Mouse (Mus musculus): ENCODE data around the gene Ell. TPM values are rescaled to one million over a fixed set of nuclear protein-coding genes. Genes with fewer than 3 reads are reported as not detected.

Ell gene
- polyA plus RNA-seq, 1 experiment: 45.6 TPM

- H3K27me3 ChIP-seq (ENCODE audit: control insufficient read depth, insufficient read depth, low read length): no peaks in the 10 kb centered on the region
- TF ChIP-seq CTCF (IDR thresholded peaks at IDR 0.05; ENCODE audit: extremely low read depth, insufficient read length, insufficient replicate concordance, low read depth, low read length) (no peak), POLR2A (IDR thresholded peaks at IDR 0.05; ENCODE audit: low read depth, low read length) (no peak)
- H3K4me3 ChIP-seq (ENCODE audit: low read depth, low read length): no peak overlapping the region
- no peaks in the 10 kb centered on the region for H3K36me3 ChIP-seq (ENCODE audit: control insufficient read depth, insufficient read depth, low read length)
- H3K27ac ChIP-seq (ENCODE audit: insufficient read depth, low read depth, low read length): no peak overlapping the region
- WGBS: 64% methylated on average over 3 of the region's 3 CpGs
- peaks cover 51% of the 10 kb centered on the region for H3K4me1 ChIP-seq (ENCODE audit: control insufficient read depth, insufficient read depth, insufficient read length, low read length)
These were observed 19.7 kb downstream of the Ell start for GRCm38 (mm10) chr8:70558983-70559382.

- Histone ChIP-seq H3K4me3 (ENCODE audit: low read depth, low read length) (no peak overlapping the region), H3K4me1 (ENCODE audit: control insufficient read depth, insufficient read depth, insufficient read length, low read length) (peaks cover 51% of the 10 kb centered on the region), H3K36me3 (ENCODE audit: control insufficient read depth, insufficient read depth, low read length) (no peaks in the 10 kb centered on the region), H3K27ac (ENCODE audit: insufficient read depth, low read depth, low read length) (peak overlapping the region; percentile 28), H3K27me3 (ENCODE audit: control insufficient read depth, insufficient read depth, low read length) (no peaks in the 10 kb centered on the region)
- 22% methylated on average over 2 of the region's 2 CpGs for WGBS
- no peak for TF ChIP-seq POLR2A (IDR thresholded peaks at IDR 0.05; ENCODE audit: low read depth, low read length)
- TF ChIP-seq CTCF (IDR thresholded peaks at IDR 0.05; ENCODE audit: extremely low read depth, insufficient read length, insufficient replicate concordance, low read depth, low read length): peak; percentile 56; the same call in 1 of the 2 replicates
These were observed 20.8 kb downstream of the Ell start for GRCm38 (mm10) chr8:70560096-70560495.

- H3K36me3 ChIP-seq (ENCODE audit: control insufficient read depth, insufficient read depth, low read length): no peaks in the 10 kb centered on the region
- TF ChIP-seq CTCF (IDR thresholded peaks at IDR 0.05; ENCODE audit: extremely low read depth, insufficient read length, insufficient replicate concordance, low read depth, low read length): no peak
- peaks cover 52% of the 10 kb centered on the region for H3K4me1 ChIP-seq (ENCODE audit: control insufficient read depth, insufficient read depth, insufficient read length, low read length)
- 59% methylated on average over 3 of the region's 3 CpGs for WGBS
- no peaks in the 10 kb centered on the region for H3K27me3 ChIP-seq (ENCODE audit: control insufficient read depth, insufficient read depth, low read length)
- no peak overlapping the region for H3K4me3 ChIP-seq (ENCODE audit: low read depth, low read length)
- no peak overlapping the region for H3K27ac ChIP-seq (ENCODE audit: insufficient read depth, low read depth, low read length)
These were observed 21.3 kb downstream of the Ell start for GRCm38 (mm10) chr8:70560564-70560963.

- no peak overlapping the region for H3K4me3 ChIP-seq (ENCODE audit: low read depth, low read length)
- WGBS: 54% methylated on average over 4 of the region's 4 CpGs
- H3K36me3 ChIP-seq (ENCODE audit: control insufficient read depth, insufficient read depth, low read length): no peaks in the 10 kb centered on the region
- peak overlapping the region; percentile 74 for H3K27ac ChIP-seq (ENCODE audit: insufficient read depth, low read depth, low read length)
- H3K4me1 ChIP-seq (ENCODE audit: control insufficient read depth, insufficient read depth, insufficient read length, low read length): peaks cover 54% of the 10 kb centered on the region
- no peaks in the 10 kb centered on the region for H3K27me3 ChIP-seq (ENCODE audit: control insufficient read depth, insufficient read depth, low read length)
- TF ChIP-seq POLR2A (IDR thresholded peaks at IDR 0.05; ENCODE audit: low read depth, low read length) (no peak), CTCF (IDR thresholded peaks at IDR 0.05; ENCODE audit: extremely low read depth, insufficient read length, insufficient replicate concordance, low read depth, low read length) (no peak)
These were observed 22.1 kb downstream of the Ell start for GRCm38 (mm10) chr8:70561357-70561756.

- H3K27me3 ChIP-seq (ENCODE audit: control insufficient read depth, insufficient read depth, low read length): no peaks in the 10 kb centered on the region
- TF ChIP-seq CTCF (IDR thresholded peaks at IDR 0.05; ENCODE audit: extremely low read depth, insufficient read length, insufficient replicate concordance, low read depth, low read length) (no peak), POLR2A (IDR thresholded peaks at IDR 0.05; ENCODE audit: low read depth, low read length) (0 out of 2 replicates have a peak, but pooled peaks have one; percentile 9)
- H3K27ac ChIP-seq (ENCODE audit: insufficient read depth, low read depth, low read length): peak overlapping the region; percentile 74
- peaks cover 57% of the 10 kb centered on the region for H3K4me1 ChIP-seq (ENCODE audit: control insufficient read depth, insufficient read depth, insufficient read length, low read length)
- H3K4me3 ChIP-seq (ENCODE audit: low read depth, low read length): no peak overlapping the region
- 48% methylated on average over 7 of the region's 7 CpGs for WGBS
- H3K36me3 ChIP-seq (ENCODE audit: control insufficient read depth, insufficient read depth, low read length): no peaks in the 10 kb centered on the region
These were observed 22.7 kb downstream of the Ell start for GRCm38 (mm10) chr8:70561809-70562535.

- Histone ChIP-seq H3K27me3 (ENCODE audit: control insufficient read depth, insufficient read depth, low read length) (no peaks in the 10 kb centered on the region), H3K4me3 (ENCODE audit: low read depth, low read length) (no peak overlapping the region), H3K4me1 (ENCODE audit: control insufficient read depth, insufficient read depth, insufficient read length, low read length) (peaks cover 57% of the 10 kb centered on the region), H3K27ac (ENCODE audit: insufficient read depth, low read depth, low read length) (no peak overlapping the region), H3K36me3 (ENCODE audit: control insufficient read depth, insufficient read depth, low read length) (no peaks in the 10 kb centered on the region)
- no peak for TF ChIP-seq CTCF (IDR thresholded peaks at IDR 0.05; ENCODE audit: extremely low read depth, insufficient read length, insufficient replicate concordance, low read depth, low read length)
- TF ChIP-seq POLR2A (IDR thresholded peaks at IDR 0.05; ENCODE audit: low read depth, low read length): no peak
- WGBS: 56% methylated on average over 3 of the region's 3 CpGs
These were observed 23.5 kb downstream of the Ell start for GRCm38 (mm10) chr8:70562802-70563201.

- TF ChIP-seq CTCF (IDR thresholded peaks at IDR 0.05; ENCODE audit: extremely low read depth, insufficient read length, insufficient replicate concordance, low read depth, low read length) (no peak), POLR2A (IDR thresholded peaks at IDR 0.05; ENCODE audit: low read depth, low read length) (no peak)
- Histone ChIP-seq H3K27ac (ENCODE audit: insufficient read depth, low read depth, low read length) (no peak overlapping the region), H3K4me1 (ENCODE audit: control insufficient read depth, insufficient read depth, insufficient read length, low read length) (peaks cover 57% of the 10 kb centered on the region), H3K4me3 (ENCODE audit: low read depth, low read length) (no peak overlapping the region), H3K27me3 (ENCODE audit: control insufficient read depth, insufficient read depth, low read length) (no peaks in the 10 kb centered on the region), H3K36me3 (ENCODE audit: control insufficient read depth, insufficient read depth, low read length) (no peaks in the 10 kb centered on the region)
- WGBS: 79% methylated on average over 6 of the region's 6 CpGs
These were observed 24.6 kb downstream of the Ell start for GRCm38 (mm10) chr8:70563763-70564387.

Data from small intestine, adult 2 months (tissue).